Mouse (Mus musculus) cerebellum, adult 11 months (tissue): ENCODE results near the gene Dusp3.

Experiments used
- DNase-seq: peaks from one replicate; pipeline ENCODE4 v3.0.0; 2022

Gene Dusp3

GRCm38 (mm10) chr11:101986913-101987312, at the start of gene Dusp3:
Gene Dusp3, minus strand, starts transcription at chr11:101987013.
- DNase-seq: no peak

GRCm38 (mm10) chr11:102036336-102036735, 49.5 kb upstream of the Dusp3 start:
- DNase-seq: no peak

GRCm38 (mm10) chr11:102035456-102035960, 48.7 kb upstream of the Dusp3 start:
- DNase-seq: no peak

- DNase-seq: peak; percentile 83
Measured at GRCm38 (mm10) chr11:102034887-102035286, 48.1 kb upstream of the Dusp3 start.

GRCm38 (mm10) chr11:102033055-102033591, 46.3 kb upstream of the Dusp3 start:
- no peak for DNase-seq

GRCm38 (mm10) chr11:102031149-102031548, 44.3 kb upstream of the Dusp3 start:
- peak; percentile 98 for DNase-seq

- DNase-seq: no peak
Measured at GRCm38 (mm10) chr11:102029966-102030365, 43.2 kb upstream of the Dusp3 start.

GRCm38 (mm10) chr11:102029304-102029703, 42.5 kb upstream of the Dusp3 start:
- no peak for DNase-seq

- no peak for DNase-seq
Measured at GRCm38 (mm10) chr11:102028087-102028816, 41.4 kb upstream of the Dusp3 start, which contains the start of gene Mpp3. Gene Mpp3, minus strand, starts transcription at chr11:102028461.

GRCm38 (mm10) chr11:102027361-102028017, 40.7 kb upstream of the Dusp3 start:
- no peak for DNase-seq

- peak; percentile 86 for DNase-seq
Measured at GRCm38 (mm10) chr11:102026694-102027360, 40.0 kb upstream of the Dusp3 start.

- no peak for DNase-seq
Measured at GRCm38 (mm10) chr11:102025991-102026660, 39.3 kb upstream of the Dusp3 start.

- no peak for DNase-seq
Measured at GRCm38 (mm10) chr11:102025354-102025753, 38.5 kb upstream of the Dusp3 start.

- no peak for DNase-seq
Measured at GRCm38 (mm10) chr11:102024875-102025274, 38.1 kb upstream of the Dusp3 start.

GRCm38 (mm10) chr11:102024084-102024758, 37.4 kb upstream of the Dusp3 start:
- DNase-seq: peak; percentile 77

GRCm38 (mm10) chr11:102023406-102023805, 36.6 kb upstream of the Dusp3 start:
- no peak for DNase-seq

GRCm38 (mm10) chr11:102021196-102021595, 34.4 kb upstream of the Dusp3 start:
- DNase-seq: no peak

- no peak for DNase-seq
Measured at GRCm38 (mm10) chr11:102019736-102020135, 32.9 kb upstream of the Dusp3 start.

- DNase-seq: no peak
Measured at GRCm38 (mm10) chr11:102016136-102016535, 29.3 kb upstream of the Dusp3 start.

- no peak for DNase-seq
Measured at GRCm38 (mm10) chr11:102015472-102015871, 28.7 kb upstream of the Dusp3 start.

GRCm38 (mm10) chr11:102013201-102013600, 26.4 kb upstream of the Dusp3 start:
- DNase-seq: no peak

GRCm38 (mm10) chr11:102011510-102011909, 24.7 kb upstream of the Dusp3 start:
- DNase-seq: no peak
